Mouse (Mus musculus) spleen, adult 12 weeks (tissue): ENCODE results near the gene Wscd2.

ENCODE experiments used
- DNase-seq: peaks from one replicate; pipeline ENCODE4 v3.0.0; 2022; ENCODE audit warnings: low spot score

The Wscd2 gene

DNA sequence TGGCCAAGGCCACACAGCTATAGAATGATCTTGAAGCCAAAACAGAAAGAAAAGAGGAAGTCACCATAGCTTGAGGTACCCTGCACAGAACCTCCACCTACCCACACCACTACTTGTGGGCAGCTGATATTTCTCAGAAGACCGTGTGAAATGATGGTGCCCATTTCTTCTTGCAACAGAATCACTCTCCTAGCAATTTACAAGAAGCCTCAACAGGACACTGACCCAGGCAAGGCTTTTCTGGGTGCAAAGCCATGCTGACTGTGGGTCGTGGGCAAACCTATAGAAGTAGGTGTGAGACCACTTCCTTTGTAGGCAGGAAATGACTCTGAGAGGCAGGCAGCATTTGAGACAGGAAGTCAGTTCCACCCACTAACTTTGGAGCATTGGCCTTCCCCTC lies 49.3 kb downstream of the Wscd2 start:
- no peak for DNase-seq

DNA sequence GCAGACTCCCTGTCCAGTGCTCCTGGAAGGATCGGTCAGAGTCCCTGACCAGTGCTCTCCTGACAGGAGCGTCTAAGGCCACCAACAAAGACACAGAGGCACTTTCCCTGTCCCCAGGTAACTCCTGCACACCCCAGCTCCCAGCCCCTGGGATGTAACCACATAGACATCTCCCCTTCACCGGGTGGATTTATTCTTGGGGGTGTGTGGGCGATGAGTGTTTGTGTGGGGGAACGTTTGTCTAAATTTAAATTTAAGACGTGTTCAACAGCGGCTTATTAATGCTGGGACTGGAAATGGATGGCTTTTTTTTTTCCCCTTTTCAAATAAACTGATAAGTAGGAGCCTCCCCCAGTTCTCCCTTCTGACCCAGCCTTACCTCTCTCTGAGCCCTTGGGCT lies 49.7 kb downstream of the Wscd2 start:
- DNase-seq: no peak

DNA sequence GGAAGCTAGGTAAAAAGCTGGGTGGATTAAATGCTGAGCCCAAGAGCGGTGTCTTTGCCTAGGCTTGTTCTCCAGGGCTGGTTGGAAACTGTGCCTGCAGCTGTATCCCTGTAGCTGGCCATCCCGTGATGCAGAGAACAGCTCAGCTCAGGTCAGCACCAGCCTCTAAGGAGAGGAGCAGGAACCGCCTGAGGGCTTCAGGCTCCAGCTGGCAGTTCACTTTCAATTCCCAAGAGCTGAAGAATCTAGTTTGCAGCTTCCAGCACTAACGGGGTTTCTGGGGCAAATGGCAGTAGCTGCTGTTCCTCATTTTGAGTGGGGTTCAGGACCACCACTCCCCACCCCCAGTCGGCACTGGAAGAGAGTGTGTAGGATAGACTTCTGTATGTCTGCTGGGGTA lies 51.1 kb downstream of the Wscd2 start:
- DNase-seq: no peak

DNA sequence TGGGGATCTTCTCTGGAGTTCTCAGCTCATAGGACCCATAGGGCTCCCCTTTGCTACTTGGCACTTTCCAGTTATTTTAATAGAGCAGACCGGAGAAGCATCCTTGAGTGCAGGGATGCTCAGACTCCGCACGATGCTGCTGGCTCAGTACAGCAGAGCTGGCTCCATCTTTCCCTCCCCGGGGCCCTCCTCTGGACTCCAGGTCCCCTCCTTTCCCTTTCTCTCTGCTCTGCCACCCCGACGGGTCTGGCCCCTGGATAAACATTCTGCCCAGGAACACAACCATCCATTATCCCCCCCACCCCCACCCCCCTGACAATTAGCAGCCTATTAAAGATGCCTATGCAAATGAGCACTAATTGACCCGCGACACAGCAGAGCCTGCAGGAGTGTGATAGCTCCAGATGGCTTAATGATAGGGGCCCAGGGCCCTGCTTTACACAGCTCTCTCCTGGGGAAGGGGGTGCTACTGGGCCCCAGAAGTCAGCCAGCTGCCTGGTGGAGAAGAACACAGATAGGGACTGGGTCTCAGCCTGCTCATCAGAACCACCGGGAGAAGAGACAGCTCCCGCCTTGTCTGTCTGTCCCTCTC lies 52.8 kb downstream of the Wscd2 start:
- no peak for DNase-seq

DNA sequence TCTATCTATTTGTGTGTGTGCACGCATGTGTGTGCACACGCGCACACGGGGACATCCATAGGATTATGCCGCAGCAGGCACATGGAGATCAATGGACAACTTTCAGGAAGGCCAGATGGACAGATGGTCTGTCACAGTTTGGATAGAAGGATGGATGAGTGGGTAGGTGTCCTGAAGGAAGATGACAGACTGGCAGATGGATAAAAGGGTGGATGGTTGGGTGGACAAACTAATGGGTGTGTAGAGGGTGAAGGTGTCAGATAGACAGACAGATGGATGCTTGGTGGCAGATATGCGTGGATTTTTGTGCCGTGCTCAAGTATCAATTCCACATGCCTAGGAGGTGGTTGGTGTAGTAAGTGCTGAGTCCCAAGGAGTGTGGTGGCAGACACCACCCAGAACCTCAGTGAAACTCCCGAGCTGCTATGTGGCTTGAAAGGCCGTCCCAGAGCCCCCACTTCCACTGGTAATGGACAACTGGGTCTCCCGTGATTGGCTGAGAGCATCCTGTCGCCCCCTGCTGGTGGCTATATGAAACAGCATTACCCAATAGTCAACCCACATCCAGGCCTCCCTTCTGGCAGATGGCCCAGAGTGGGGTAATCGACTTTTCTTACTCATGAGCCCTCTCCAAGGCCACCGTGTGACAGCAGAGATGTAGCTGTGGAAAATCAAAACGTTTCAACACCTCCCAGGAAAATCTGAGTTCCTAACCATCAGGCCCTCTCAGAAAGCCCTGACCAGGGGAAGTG lies 58.0 kb downstream of the Wscd2 start:
- DNase-seq: no peak

DNA sequence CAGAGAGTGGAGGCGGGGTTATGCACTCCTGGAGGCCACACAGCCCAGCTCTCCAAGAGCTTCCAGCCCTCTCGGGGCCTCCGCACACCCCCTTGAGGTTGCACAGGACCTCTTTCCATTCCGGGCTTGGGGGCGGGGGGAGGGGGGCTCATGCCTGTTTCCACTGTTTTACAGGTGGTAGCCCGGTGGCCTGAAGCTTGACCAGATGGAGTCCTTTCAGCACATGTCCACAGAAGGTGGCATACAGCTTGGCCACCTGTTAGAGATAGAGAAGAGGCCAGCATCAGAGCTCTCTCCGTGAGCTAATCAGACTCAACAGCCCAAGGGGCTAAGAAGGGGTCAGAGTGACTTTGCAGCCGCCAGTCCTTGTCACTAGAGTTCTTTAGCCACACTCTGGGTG lies 60.1 kb downstream of the Wscd2 start:
- no peak for DNase-seq

DNA sequence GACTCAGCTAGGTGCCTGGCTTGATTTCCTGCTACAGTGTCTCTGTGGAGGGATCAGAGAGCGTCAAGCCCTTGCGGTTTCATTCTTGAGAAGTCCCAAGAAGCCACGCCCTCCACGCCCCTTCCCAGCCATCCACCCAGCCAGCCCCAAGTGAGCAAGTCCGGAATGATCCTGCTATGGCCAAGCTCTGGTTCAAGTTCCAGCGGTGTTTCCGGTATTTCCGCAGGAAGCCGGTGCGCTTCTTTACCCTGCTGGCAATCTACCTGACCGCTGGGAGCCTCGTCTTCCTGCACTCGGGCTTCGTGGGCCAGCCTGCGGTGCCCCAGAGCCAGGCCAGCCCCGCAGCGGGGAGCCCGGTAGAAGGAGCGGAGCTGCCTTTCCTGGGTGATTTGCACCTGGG lies 60.6 kb downstream of the Wscd2 start:
- DNase-seq: no peak

DNA sequence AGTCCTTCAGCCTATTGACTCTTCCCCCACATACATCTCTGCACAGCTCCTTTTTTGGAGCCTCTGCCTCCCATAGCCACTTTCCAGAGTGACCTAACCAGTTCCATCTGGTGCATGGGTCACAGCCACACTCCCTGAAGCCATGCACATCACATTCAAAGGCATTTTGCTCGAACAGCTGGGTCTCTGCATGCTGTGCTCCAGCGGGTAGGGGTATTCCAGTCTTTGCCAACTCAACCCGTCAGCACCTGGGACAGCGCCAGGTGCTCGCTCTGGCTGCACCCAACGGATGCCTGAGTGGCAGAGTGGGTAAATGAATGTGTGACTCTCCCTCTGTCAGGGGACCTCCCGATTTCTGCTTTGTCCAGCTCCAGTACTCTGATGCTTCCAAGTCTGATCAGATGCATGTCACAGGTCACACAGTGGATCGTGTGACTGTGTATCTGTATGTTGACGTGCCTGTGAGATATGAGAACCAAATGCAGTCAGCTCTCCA lies 63.3 kb downstream of the Wscd2 start:
- DNase-seq: no peak

DNA sequence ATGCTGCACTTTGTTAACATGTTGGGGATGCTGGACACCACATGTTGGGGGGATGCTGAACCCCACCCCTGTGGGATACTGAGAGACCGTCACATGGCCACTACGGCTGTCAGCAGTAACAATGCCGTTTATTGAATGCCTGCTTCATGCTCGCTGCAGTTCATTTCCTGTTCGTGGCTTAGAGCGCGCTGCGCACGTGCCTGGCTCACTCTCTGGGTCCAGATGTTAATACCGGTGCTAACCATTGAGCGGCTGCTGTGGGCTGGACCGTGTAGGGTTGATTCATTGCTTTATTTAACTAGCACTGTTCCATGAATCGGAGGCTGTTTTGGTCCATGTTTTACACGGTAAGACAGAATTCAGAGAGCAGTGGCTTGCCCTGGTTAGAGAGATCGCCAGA lies 64.0 kb downstream of the Wscd2 start:
- no peak for DNase-seq

DNA sequence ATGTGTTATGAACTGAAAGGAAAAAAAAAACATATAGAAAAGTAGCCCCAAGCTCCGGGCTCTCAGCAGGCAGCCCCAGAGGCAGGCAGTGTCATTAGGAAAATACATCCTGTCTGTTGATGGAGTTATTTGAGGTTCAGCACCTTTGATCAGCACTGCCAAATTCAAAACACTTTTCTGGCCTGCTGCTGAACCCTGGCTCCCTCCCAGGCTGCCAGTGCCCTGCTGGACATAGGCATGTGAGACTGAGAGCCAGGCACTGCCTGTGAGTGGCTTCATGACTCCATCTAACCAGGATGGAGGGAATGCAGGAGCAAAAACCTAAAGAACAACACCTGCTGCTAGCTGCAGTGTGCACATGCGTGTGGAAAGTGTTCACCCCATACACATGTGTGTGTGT lies 64.4 kb downstream of the Wscd2 start:
- DNase-seq: no peak

DNA sequence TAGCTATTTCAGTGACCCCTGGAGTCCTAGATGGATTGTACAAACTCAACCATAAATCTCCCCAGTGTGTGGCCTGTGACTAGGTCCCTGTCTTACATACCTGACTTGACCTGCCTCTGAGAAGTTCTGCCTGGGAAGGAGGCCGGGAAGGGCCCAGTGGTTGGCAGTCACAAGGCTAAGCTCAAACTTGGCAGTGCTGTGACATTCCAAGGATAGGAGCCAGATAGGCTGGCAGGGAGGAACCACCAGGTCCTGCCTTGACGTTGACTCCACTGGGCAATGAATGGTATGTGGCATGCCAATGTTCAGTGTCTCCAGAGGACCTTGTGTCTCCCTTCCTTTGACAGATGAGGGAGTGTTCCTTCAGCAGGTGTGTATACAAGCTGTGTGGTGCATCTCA lies 65.6 kb downstream of the Wscd2 start:
- no peak for DNase-seq

DNA sequence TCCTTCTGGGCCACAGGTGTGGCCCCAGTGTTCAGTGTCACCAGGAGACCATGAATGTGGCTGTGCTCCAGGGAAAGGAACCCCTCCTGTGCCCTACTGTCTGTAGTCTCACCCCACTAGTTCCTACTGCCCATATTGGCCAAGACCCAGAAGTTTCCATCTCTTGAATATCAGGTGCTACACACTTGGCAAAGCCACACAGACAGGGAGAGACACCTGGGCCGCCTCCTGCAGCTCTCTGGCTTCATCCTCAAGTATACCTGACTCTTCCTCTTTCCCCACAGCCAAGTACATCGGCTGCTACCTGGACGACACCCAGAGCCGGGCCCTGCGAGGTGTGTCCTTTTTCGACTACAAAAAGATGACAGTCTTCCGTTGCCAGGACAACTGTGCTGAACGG lies 67.9 kb downstream of the Wscd2 start:
- no peak for DNase-seq

DNA sequence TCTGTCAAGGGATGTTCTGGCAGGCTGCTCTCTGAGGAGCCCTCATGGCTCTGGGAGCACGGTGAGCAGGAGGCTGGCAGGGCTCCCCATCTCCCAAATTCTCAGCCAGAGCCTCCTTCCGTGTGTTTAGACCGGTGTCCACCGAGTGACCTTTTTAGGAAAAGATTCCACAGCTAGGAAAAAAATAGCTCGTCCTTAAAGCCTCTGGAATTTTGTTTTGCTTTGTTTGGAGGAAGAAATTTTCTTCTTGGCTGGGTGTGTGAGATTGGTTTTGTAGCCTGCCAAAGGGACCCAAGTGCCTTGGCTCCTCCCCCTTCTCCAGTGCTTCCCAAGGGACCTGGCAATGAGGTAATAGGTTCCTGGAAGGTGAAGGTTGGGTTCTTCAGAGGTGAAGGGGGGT lies 69.5 kb downstream of the Wscd2 start:
- DNase-seq: no peak

DNA sequence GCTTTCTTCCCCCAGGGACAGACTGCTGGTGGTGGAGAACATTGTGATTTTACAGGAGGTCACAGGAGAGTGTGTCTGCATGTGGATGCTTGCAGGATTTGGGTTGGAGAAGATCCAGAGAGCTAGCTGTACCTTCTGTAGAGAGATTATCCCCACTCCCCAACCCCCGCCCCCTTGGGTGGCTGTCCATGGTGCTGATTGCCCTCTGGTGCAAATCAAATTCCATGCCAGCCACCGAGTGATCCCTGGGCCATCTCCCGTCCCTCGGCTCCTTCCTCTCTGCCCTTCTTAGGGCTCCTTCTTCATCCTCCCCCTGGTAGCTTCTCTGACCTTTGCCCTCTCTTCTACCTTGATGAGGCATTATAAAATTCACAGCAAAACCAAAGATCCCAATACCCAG lies 74.3 kb downstream of the Wscd2 start:
- no peak for DNase-seq

DNA sequence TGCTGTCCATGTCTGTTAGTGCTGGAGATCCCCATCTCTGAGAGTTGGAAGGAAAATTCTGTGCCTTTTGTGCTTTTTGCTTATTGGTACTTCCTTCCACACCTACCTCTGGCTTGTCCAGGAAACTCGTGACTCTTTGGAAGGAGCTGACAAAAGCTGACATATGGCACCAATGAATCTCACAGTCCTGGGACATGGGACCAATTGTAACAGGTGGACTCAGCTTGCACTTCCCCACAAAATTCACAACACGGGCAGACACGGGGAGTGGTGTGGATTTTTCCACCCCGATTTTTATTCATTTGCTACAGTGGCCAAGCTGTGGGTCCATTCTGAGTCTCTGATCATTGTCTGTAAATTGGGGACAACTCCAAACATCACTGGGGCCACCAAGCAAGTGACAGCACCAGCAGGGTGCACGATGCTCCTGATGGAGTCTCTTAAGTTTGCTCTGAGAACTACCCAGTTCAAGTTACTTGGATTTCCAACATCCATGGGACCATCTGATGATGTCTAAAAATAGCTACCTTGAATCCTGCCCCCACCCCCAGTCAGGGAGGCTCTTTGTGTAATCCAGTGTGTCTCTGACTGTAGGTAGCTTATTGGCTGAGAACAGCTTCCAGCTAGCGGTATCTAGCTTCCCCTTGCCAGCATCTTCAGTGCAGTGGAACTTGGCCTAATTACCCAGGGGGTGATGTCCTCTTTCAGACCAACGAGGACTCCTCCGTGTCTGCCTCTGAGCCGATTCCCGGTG lies 75.1 kb downstream of the Wscd2 start:
- DNase-seq: no peak

DNA sequence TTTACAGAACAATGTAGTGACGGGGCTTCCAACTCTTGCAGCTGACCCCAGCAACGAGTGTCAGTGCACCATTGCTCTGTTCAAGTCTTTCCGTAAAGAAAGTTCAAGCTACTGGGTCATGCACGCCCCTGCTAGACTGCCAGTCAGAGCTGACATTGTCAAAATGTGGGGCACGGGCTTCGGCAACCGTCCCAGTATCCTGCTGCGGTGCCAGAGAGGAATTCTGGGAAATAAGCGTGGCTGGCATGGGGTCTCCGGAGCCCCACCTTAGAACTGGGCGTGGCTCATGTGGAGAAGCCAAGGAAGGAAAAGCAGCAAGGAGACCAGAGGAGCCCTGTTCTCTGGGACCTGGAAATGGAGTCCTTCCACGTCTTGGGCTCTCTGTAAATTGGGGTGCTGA lies 75.7 kb downstream of the Wscd2 start:
- DNase-seq: no peak

DNA sequence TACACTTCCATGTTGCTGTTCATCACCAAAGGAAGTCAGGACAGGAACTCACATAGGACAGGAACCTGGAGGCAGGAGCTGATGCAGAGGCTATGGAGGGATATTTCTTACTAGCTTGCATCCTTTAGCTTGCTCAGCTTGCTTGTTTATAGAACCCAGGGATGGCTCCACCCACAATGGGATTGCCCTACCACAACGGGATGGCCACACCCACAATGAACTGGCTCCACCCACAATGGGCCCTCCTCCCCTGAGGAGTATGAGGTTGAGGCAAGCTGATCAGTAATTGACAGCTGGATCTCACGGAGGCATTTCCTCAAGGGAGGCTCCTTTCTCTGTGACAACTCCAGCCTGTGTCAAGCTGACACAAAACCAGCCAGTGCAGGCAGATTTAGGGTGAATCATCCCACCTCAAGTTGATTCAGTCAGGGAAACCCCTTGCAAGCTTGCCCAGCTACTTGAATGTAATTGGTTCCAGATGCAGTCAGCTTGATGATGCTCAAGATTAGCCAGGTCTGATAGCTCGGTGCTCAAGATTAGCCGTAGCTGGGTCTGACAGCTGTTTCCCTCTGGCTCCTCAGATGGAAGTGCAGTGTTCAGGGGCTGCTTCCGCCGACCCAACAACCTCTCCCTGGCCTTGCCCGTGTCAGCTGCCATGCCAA lies 80.1 kb downstream of the Wscd2 start:
- DNase-seq: no peak

DNA sequence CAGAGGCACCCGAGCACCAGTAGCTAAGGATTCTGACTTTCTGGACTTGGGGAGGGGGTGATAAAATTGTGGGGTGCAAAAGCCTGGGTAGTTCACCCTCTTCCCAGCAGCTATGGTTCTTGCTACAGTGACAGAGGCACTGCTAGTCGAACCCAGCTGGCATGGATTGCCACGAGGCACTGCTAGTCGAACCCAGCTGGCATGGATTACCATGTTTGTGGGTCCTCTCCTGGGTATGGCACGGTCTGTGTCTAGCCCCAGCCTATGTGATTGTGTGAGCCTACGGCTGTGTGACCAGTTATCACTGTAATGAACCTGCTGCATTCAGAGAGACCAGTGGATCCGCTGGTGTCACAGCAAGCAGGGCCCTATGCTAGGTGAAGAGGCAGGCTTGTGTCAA lies 87.4 kb downstream of the Wscd2 start:
- no peak for DNase-seq

DNA sequence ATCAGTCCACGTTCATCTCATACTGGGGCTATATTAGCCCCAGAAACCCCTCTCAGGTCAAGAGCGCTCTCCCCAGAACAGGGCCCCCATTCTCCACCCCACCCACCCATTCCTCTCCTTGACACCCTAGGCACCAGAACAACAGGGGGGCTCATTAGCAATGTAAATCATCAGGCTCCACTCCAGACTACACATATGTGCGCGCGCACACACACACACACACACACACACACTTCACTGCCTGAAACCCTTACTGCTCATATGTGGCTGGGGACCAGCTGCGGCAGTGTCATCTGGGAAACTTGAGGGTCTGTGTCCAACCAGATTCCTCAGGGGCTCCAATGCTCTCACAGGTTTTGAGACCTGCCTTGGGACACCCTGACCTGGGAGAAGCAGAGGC lies 88.3 kb downstream of the Wscd2 start:
- DNase-seq: no peak

DNA sequence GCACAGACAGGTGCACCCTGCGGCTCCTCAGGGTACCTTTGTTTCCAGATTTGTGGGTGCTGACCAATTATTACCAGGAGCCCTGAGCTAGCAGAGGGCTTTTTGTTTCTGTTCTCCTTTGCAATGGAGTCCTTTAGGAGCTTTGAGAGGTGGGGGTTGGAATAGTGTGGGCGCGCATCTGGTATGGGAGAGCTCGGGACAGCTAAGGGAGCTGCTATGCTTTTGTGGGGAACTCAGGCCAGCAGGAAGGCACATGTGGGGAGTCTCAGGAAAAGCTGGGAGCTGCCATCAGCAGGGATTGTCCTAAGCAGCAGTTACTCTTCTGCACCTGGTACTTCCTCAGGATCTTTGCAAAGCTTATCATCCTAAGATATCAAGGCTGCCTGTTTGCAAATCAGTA lies 89.0 kb downstream of the Wscd2 start:
- DNase-seq: no peak

DNA sequence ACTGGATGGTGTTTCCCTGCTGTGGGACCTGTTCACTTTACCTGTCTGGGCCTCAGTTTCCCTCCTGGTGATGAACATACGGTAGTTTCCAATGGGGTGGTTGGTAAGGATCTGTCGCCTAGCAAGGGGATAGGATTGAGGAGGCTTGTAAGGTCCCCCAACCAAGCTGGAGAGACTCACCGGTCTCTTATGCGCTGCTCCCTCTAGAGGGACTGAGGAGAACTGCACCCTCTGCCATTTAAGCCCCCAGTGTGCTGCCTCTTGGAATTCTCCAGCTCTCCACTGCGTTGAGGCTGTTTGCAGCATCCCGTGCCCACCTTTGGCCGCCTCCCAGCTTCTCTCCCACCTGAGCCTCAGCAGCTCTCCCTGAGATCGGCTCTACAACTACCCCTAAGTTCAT lies 90.1 kb downstream of the Wscd2 start:
- no peak for DNase-seq

DNA sequence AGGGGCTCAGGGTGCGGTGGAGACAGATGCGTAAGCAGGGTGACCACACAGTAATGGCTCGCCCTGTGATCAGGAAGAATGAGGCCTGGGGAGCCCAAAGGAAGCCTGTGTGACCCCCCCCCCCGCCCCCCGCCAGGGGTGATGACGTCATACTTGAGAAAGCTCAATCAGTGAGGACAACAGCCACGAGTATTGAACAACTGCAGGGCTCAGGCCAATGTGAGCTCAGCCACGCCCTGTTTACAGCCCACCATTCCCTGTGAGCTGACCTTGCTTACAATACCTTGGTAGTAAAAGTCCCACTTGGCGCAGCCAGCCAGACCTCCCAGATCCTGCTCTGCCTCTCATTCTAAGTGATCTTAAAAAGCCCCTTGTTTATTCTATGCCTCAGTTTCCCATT lies 90.7 kb downstream of the Wscd2 start:
- no peak for DNase-seq
